Mouse (Mus musculus) kidney, adult 2 months (tissue): ENCODE measurements around the gene Omg.

ENCODE experiments used
- CTCF ChIP-seq: fragments of 200-500 bp; conservative IDR thresholded peaks from 2 replicates; pipeline ENCODE4 v1.5.1; 2011; ENCODE audit warnings: low read depth, mild to moderate bottlenecking, control low read depth, low read length, moderate library complexity, mixed read lengths; ENCODE audit not compliant: insufficient read depth, insufficient read length
- POLR2A ChIP-seq: fragments of 200-500 bp; IDR thresholded peaks from one replicate; pipeline ENCODE4 v1.6.1; 2011; ENCODE audit warnings: low read depth, low read length, control low read depth

- no peak for TF ChIP-seq POLR2A
- no peak for TF ChIP-seq CTCF
These were observed 25.3 kb upstream of the Omg start for GRCm38 (mm10) chr11:79529226-79529625.
